Mouse (Mus musculus): ENCODE data around the gene Uox. TPM values are rescaled to one million over a fixed set of nuclear protein-coding genes. Genes with fewer than 3 reads are reported as not detected.
A peak's percentile ranks its signal among the peaks of the same experiment; 100 is the strongest.

Uox gene
- total RNA-seq, 1 experiment from 2014 or later = not detected

DNA sequence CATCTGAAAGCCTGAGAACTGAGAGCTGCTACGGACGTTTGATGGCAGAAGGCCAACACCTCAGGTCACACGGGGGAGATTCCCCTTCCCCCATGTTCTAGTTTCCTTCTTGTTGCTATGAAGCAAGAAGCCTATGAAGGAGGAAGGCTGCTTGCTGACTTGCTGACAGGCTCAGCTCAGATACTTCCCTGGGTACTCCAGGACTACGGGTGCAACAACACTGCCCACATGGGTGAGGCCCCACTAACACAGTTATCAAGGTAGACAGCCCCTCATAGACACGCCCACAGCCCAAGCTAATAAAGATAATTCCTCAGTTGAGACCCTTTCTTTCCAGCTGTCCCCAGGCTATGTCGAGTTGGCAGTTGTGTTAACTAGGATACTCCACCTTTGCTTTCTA, 83.5 kb downstream of the Uox start:
- ATAC-seq (replicated peaks in 1 of 2; ENCODE audit: insufficient read depth in 1 of 2, low FRiP score in 2 of 2, low TSS enrichment in 1 of 2, low read depth in 1 of 2, poor library complexity in 2 of 2, severe bottlenecking in 2 of 2) = peak; percentile 8 to 14; a peak in 1 of 4 replicates

DNA sequence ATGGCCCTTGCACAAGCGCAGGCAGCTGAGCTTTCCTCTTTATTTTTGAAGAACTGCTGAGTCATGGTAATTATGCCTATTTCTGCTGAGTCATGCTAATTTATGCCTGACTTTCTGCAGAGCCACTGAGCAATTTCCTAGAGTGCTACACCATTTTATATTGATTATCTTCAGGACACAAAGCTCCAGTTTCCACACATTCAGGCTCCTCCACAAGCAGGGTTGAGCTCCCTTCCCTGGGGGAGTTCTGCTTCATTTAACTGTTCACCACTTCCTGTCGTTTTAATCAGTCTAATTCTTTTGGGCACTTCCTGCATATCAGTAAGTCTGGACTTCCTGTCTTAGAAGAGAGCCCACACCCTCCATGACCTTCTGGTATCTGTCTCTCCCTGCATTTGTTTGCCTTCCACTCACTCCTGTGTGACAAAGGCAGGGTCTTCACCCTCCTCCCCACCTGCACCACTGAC, 84.9 kb downstream of the Uox start:
- peak; percentile 24 to 59 for ATAC-seq (replicated peaks in 1 of 2; ENCODE audit: insufficient read depth in 1 of 2, low FRiP score in 2 of 2, low TSS enrichment in 1 of 2, low read depth in 1 of 2, poor library complexity in 2 of 2, severe bottlenecking in 2 of 2)

DNA sequence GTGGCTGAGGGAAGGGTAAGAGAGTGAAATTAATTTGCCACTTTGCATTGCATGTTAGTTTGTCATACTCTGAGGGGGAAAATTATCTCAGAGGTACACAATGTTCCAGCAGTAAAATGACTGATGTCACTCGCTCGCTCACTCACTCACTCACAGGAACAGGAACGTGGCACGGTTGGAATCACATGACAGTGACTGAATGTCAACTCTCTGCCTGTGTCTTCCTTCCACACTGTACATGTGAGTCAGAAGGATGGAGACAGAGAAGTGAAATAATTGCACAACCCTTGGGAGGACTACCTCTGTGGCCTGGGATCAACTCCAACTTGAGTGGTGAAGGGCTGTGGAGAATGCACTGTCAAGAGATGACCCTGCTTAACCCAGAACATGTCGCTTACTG, 87.2 kb downstream of the Uox start:
- no peak for ATAC-seq (replicated peaks in 1 of 2; ENCODE audit: insufficient read depth in 1 of 2, low FRiP score in 2 of 2, low TSS enrichment in 1 of 2, low read depth in 1 of 2, poor library complexity in 2 of 2, severe bottlenecking in 2 of 2)

DNA sequence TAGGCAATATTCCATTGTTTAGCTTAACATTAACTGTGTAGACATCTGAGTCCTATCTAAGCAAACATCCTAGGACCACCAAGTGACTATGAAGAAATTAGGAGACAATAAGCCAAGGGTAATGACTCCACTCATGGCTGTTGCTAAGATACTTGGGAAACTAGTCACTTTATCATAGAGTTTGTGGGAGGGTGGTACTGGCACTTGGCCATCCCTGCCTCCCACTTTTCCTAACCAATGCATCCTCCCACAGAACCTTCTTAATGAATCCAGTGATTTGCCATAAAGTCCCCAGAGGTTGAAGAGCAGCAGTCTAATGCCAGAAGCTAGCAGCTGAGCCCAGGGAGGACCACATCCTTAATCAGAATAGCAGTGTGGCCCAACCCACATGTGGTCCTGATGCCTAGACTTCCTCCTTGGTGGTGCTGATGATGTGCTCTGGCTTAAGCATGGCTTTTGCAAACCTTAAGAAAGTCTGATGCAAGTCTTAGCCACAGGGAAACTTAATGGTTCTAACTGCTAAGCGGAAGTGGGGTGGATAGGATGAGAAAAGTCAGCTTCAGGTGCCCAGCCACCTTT, 87.9 kb downstream of the Uox start:
- no peak; a peak in 1 of 4 replicates for ATAC-seq (replicated peaks in 1 of 2; ENCODE audit: insufficient read depth in 1 of 2, low FRiP score in 2 of 2, low TSS enrichment in 1 of 2, low read depth in 1 of 2, poor library complexity in 2 of 2, severe bottlenecking in 2 of 2)

DNA sequence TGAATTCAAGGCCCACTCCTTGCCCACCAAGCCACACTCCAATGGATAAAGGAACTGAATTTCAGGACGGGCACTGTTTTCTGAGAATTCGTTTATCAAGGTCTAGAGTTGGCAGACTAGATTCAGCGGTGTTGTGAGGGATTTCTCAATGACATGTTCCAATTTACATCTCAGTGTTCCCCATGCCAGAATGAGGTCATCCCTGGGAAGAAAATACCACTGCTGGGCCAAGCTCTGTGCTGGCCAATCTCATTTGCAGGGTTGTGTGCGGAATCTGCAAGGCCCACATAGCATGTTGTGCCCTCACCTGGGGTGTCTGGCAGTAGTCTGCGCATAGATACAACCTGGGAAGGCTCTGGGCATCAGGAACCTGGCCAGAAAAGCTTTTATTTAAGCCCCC, 89.1 kb downstream of the Uox start:
- no peak for ATAC-seq (replicated peaks in 1 of 2; ENCODE audit: insufficient read depth in 1 of 2, low FRiP score in 2 of 2, low TSS enrichment in 1 of 2, low read depth in 1 of 2, poor library complexity in 2 of 2, severe bottlenecking in 2 of 2)

DNA sequence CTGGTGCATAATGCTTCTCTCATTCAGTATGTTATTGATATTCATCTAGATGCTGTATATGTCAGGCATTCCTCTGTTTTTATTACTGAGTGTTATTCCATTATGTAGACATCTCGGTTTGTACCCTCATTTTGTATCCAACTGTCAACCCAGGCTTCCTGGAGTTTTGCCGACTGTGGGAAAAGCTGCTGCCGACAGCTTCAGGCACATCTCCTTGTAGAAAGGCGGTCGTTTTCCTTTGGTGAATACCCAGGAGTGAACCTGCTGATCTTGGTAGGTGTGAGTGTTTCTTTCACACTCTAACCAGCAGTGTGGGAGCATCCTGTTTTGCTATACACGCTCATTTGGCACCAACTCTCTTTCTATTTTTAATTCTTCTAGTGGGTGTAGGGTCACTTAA, 90.8 kb downstream of the Uox start:
- ATAC-seq (replicated peaks in 1 of 2; ENCODE audit: insufficient read depth in 1 of 2, low FRiP score in 2 of 2, low TSS enrichment in 1 of 2, low read depth in 1 of 2, poor library complexity in 2 of 2, severe bottlenecking in 2 of 2) = no peak

DNA sequence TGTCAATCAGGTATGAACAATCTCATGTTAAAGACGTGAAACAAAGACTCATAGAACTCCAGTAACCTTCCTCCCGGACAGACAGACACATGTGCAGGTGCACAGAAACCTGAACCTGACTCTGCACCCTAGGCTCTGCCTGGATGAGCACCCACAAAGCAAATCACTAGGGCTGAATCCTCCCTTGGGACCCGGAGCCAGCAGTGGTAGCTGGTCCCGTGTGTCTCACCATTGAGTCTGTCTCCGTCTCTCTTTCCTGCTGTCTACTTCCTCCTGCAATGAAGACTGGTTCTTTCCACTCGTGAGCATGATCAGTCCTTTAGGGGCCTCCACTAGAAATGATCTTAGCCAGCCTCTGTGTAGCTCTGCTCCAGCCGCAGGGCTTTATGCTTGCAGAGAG, 91.7 kb downstream of the Uox start:
- no peak for ATAC-seq (replicated peaks in 1 of 2; ENCODE audit: insufficient read depth in 1 of 2, low FRiP score in 2 of 2, low TSS enrichment in 1 of 2, low read depth in 1 of 2, poor library complexity in 2 of 2, severe bottlenecking in 2 of 2)

DNA sequence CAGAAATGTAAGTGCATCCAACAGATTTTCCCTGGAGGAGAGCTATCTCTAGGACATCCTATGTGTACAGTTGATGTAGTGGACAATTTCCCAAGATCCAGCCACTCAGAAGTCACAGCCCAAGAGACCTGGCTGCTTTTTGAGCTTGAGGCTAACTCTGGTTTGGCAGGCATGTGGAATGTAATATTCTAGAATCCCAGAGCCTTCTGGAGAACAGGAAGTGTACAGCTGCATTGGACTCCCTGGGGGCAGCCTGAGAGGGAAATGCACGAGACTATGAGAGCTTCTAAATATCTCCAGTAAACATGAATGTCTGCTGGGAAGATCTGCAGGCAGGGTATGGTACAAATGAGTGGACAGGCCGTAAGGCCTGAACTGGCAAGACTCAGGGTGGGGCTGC, 100.9 kb downstream of the Uox start:
- ATAC-seq (replicated peaks in 1 of 2; ENCODE audit: insufficient read depth in 1 of 2, low FRiP score in 2 of 2, low TSS enrichment in 1 of 2, low read depth in 1 of 2, poor library complexity in 2 of 2, severe bottlenecking in 2 of 2) = no peak

DNA sequence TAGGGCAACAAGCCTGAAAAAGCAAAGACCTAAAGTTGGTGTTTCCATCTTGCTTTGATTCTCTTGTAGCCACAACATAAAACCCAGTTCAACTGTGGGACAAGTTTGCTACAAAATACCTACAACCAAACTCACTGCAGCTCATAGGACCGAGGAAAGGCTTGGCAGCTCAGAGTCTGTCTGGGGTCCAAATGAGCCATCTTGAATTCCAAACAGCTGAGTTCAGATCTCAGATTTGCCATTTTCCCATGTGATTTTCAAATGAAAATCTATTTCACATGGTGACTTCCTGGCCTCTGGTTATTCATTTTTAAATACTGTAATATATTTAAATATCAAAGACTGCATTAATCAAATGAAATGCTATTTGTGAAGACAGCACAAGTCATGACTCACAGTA, 104.9 kb downstream of the Uox start:
- ATAC-seq (replicated peaks in 1 of 2; ENCODE audit: insufficient read depth in 1 of 2, low FRiP score in 2 of 2, low TSS enrichment in 1 of 2, low read depth in 1 of 2, poor library complexity in 2 of 2, severe bottlenecking in 2 of 2) = no peak

DNA sequence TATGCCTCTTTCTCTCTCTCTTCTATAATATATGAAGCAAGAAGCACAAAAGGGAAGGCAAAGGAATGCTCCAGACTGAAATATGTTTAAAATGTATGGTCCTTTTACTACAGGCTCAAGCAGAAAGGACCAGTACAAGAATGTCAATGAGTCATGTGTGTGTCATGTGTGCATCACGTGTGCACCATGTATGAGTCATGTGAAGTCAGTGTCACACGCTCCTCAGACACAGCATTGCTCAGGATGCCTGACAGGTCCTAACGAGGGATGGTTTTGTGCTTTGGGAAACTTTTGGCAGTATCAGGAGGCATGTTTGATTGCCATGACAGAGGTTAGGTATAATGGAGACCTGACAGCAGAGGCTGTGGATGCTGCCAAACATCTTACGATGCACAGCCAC, 106.0 kb downstream of the Uox start:
- no peak for ATAC-seq (replicated peaks in 1 of 2; ENCODE audit: insufficient read depth in 1 of 2, low FRiP score in 2 of 2, low TSS enrichment in 1 of 2, low read depth in 1 of 2, poor library complexity in 2 of 2, severe bottlenecking in 2 of 2)

DNA sequence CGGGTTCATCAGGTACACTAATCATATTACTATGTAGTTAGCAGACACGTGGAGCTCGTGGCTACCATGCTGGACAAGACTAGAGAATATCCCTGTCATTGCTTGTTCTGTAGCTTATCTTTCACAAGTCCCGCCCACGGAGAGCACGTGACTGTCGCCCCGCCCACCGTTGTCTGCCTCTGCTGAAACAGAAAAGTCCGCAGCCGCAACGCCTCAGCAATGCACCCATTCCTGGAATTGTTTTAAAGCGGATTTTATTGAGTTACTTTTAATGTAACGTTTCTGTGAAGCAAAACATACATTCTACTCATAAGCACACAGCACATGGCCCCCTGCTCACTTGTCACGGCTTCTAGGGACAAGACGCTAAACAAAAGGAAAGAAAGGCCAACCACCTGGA, 109.4 kb downstream of the Uox start:
- no peak for ATAC-seq (replicated peaks in 1 of 2; ENCODE audit: insufficient read depth in 1 of 2, low FRiP score in 2 of 2, low TSS enrichment in 1 of 2, low read depth in 1 of 2, poor library complexity in 2 of 2, severe bottlenecking in 2 of 2)

DNA sequence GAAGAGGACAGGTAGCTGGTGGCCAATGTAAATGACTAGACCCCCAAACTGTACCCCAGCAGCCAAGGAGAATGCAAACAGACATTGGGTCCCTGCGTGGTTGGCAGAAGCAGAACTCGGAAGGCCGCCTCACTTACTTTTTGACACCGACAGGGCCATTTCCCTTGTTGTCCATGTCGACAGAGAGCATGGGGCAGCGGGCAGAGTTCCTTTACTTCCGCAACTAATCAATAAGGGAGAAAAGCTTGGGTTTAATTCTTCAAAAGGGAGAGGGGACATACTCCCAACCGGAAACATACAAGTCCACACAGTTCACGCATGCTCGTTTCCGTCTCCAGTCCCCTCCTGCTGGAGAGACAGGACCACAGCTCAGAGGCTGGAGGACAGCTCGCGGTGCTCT, 110.4 kb downstream of the Uox start:
- ATAC-seq (replicated peaks in 1 of 2; ENCODE audit: insufficient read depth in 1 of 2, low FRiP score in 2 of 2, low TSS enrichment in 1 of 2, low read depth in 1 of 2, poor library complexity in 2 of 2, severe bottlenecking in 2 of 2) = no peak

DNA sequence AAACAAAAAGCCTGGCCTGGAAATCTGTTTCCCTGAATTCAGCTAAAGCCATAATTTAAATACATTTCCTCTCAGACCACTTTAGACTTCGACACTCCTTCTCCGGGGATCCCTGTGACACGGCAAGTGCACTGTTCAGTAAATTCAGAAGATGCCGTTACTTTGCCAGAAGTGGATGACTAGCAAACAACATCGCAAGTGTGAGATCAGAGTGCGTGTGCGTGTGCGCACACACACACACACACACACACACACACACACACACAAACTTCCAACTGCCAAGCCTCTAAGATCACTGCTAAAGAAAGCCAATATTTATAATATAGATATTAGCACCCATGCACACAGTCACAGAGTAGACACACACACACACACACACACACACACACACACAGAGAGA, 111.5 kb downstream of the Uox start:
- no peak for ATAC-seq (replicated peaks in 1 of 2; ENCODE audit: insufficient read depth in 1 of 2, low FRiP score in 2 of 2, low TSS enrichment in 1 of 2, low read depth in 1 of 2, poor library complexity in 2 of 2, severe bottlenecking in 2 of 2)

Other genes with a start within 250 kb of the Uox start
- 20.1 and 34.4 TPM in 2 replicates for gene Ssx2ip, start 165.8 kb upstream of the Uox start, total RNA-seq (2017)
- gene Ctbs, start 120.6 kb upstream of the Uox start, total RNA-seq (2017) = 10.2 and 12.3 TPM in 2 replicates
- 13.7 and 25.0 TPM in 2 replicates for gene Spata1, start 70.7 kb upstream of the Uox start, total RNA-seq (2017)
- gene Gng5, start 70.6 kb upstream of the Uox start, total RNA-seq (2017) = 135 and 143 TPM in 2 replicates
- gene Rpf1, start 49.0 kb upstream of the Uox start, total RNA-seq (2017) = 78.9 and 88.2 TPM in 2 replicates
- gene Dnase2b, start 45.2 kb downstream of the Uox start, total RNA-seq (2017) = not detected in 2 replicates
- not detected in 2 replicates for gene 4930503B20Rik, start 80.9 kb downstream of the Uox start, total RNA-seq (2017)
- gene Samd13, start 115.2 kb downstream of the Uox start, total RNA-seq (2017) = 3.2 and 5.0 TPM in 2 replicates
- 133 and 147 TPM in 2 replicates for gene Prkacb, start 242.6 kb downstream of the Uox start, total RNA-seq (2017)